Mouse (Mus musculus) heart, embryonic 11.5 days (tissue): ENCODE data around the gene Gm45713. TPM values are rescaled to one million over a fixed set of nuclear protein-coding genes. Genes with fewer than 3 reads are reported as not detected.
"Not testable (repeated sequence)": the region's sequence is repeated elsewhere in the genome, so short reads cannot be mapped to it uniquely, and the experiment has no call there.

Experiments
- ATAC-seq: fragments of 200-750 bp; cut with Nextera tagmentation; replicated peaks from 2 replicates; pipeline ENCODE4 v1.8.0; 2017; ENCODE audit warnings: moderate library complexity; ENCODE audit not compliant: insufficient number of reproducible peaks, low FRiP score, low TSS enrichment
- H3K27ac ChIP-seq: fragments of 300-500 bp; sonication (generic); 2 replicates; pipeline ENCODE4 v1.5.1; 2014; ENCODE audit warnings: mild to moderate bottlenecking, low read depth, low read length
- H3K27me3 ChIP-seq: fragments of 300-500 bp; sonication (generic); 2 replicates; pipeline ENCODE4 v1.6.1; 2014; ENCODE audit warnings: mild to moderate bottlenecking, low read length, mixed read lengths; ENCODE audit not compliant: control insufficient read depth, insufficient read depth
- H3K36me3 ChIP-seq: fragments of 300-500 bp; sonication (generic); 2 replicates; pipeline ENCODE4 v1.6.1; 2014; ENCODE audit warnings: mild to moderate bottlenecking, low read length, moderate library complexity, mixed read lengths; ENCODE audit not compliant: control insufficient read depth, insufficient read depth
- H3K4me1 ChIP-seq: fragments of 300-500 bp; sonication (generic); 2 replicates; pipeline ENCODE4 v1.6.1; 2014; ENCODE audit warnings: low read length; ENCODE audit not compliant: control insufficient read depth, insufficient read depth
- H3K4me2 ChIP-seq: fragments of 300-500 bp; sonication (generic); 2 replicates; pipeline ENCODE4 v1.6.1; 2014; ENCODE audit warnings: mild to moderate bottlenecking, moderate library complexity
- H3K4me3 ChIP-seq: fragments of 300-500 bp; sonication (generic); 2 replicates; pipeline ENCODE4 v1.5.1; 2014; ENCODE audit warnings: low read depth, low read length
- H3K9ac ChIP-seq: fragments of 300-500 bp; sonication (generic); 2 replicates; pipeline ENCODE4 v1.6.1; 2014; ENCODE audit warnings: mild to moderate bottlenecking, low read depth, low read length, moderate library complexity
- H3K9me3 ChIP-seq: fragments of 300-500 bp; sonication (generic); replicated peaks from 2 replicates; pipeline ENCODE4 v1.6.1; 2016; ENCODE audit warnings: low read length; ENCODE audit not compliant: control insufficient read depth
- WGBS: fragments of 180-500 bp; shearing (Covaris S2); extraction: QIAGEN DNeasy Blood & Tissue Kit; methylation state at CpG from one replicate; pipeline ENCODE4 v1.1.7; 2014; ENCODE audit not compliant: insufficient replicate concordance; 5-methylcytosine and 5-hydroxymethylcytosine counted together
- polyA plus RNA-seq: library from polyadenylated mRNA; unstranded; fragments of >200 nt; fragmentation: Nextera tagmentation; extraction: Ambion mirVana; gene quantifications from 2 replicates; pipeline ENCODE4 v1.2.1, GENCODE M21; 2014

Gene Gm45713
- polyA plus RNA-seq, 1 experiment from 2014 or later: 0.21 TPM

DNA sequence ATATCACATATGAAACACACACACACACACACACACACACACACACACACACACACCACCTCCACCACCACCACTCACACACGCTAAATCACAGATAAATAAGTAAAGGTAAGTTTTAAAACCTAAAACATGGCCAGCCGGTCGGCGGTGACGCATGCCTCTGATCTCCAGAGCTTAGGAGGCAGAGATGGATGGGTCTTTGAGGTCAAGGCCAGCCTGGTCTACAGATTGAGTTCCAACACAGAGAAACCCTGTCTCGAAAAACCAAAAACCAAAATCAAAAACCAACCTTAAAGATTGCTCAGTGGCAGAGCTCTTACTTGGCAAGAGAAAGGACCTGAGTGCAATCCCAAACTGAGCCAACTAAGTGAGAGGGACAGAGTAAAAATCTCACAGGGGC, 36.0 kb downstream of the Gm45713 start:
- Histone ChIP-seq H3K4me2 (no peak overlapping the region), H3K36me3 (no peaks in the 10 kb centered on the region), H3K4me3 (no peak overlapping the region), H3K9ac (no peak overlapping the region), H3K9me3 (no peaks in the 10 kb centered on the region), H3K27me3 (no peaks in the 10 kb centered on the region), H3K27ac (no peak overlapping the region), H3K4me1 (peaks cover 10% of the 10 kb centered on the region)
- ATAC-seq: no peak
- 82% methylated on average over 6 of the region's 6 CpGs for WGBS

DNA sequence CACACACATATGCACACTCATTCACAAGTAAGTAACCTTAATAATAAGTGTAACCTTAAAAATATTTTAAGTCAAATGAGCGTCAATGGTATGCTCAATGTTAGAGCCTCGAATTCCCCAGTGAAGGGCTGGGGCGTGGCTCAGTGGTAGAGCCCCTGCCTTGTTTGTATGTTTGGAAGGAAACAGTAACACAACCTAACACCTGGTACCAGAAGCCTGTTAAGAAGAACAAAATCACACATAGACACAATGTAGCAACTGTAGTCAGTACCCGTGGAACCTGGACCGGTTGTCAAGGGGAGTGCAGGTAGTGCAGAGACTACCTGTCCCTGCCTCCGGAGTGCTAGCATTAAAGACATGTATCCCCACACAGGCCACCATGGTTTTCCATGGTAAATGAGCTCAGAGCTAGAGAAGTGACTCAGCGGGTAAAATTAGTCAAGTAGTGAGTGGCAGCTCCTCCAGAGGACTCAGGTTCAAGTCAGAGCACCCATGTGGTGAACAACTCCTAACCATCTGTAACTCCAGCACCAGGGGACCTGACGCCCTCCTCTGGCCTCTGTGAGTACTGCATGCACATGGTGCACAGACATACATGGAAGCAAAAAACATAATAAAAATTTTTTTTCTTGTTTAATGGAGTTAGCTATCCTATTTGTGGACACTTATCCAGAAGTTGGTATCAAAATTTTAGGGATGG, 37.3 kb downstream of the Gm45713 start:
- H3K27me3 ChIP-seq: no peaks in the 10 kb centered on the region
- no peak overlapping the region for H3K27ac ChIP-seq
- no peak for ATAC-seq
- H3K4me3 ChIP-seq: no peak overlapping the region
- no peaks in the 10 kb centered on the region for H3K36me3 ChIP-seq
- H3K9me3 ChIP-seq: no peaks in the 10 kb centered on the region
- no peak overlapping the region for H3K9ac ChIP-seq
- H3K4me2 ChIP-seq: no peak overlapping the region
- 86% methylated on average over 8 of the region's 8 CpGs for WGBS
- H3K4me1 ChIP-seq: peaks cover 3% of the 10 kb centered on the region; the same call in 1 of the 2 replicates

GRCm38 (mm10) chr7:45097479-45097878, 38.6 kb downstream of the Gm45713 start:
- Histone ChIP-seq H3K36me3 (no peaks in the 10 kb centered on the region), H3K27ac (no peak overlapping the region), H3K4me1 (peaks cover 5% of the 10 kb centered on the region; the same call in 1 of the 2 replicates), H3K9ac (no peak overlapping the region), H3K4me2 (no peak overlapping the region), H3K9me3 (no peaks in the 10 kb centered on the region), H3K27me3 (no peaks in the 10 kb centered on the region), H3K4me3 (no peak overlapping the region)
- WGBS: 47% methylated on average over 6 of the region's 6 CpGs
- no peak for ATAC-seq

DNA sequence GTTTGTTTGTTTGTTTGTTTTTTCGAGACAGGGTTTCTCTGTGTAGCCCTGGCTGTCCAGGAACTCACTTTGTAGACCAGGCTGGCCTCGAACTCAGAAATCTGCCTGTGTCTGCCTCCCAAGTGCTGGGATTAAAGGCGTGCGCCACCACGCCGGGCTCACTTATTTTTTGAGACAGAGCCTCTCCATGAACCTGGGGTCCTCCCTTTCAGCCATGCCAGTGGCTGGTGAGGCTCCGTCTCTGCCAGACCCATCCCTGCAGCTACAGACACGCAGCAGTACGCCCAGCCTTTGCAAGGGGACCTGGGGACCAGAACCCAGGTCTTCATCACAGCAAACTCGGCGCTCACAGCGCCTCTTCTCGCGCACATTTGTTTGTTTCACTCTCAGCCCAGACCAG, 40.1 kb downstream of the Gm45713 start:
- H3K36me3 ChIP-seq, H3K9me3 ChIP-seq, H3K9ac ChIP-seq, H3K27me3 ChIP-seq, H3K4me1 ChIP-seq, H3K4me3 ChIP-seq, H3K4me2 ChIP-seq, ATAC-seq, H3K27ac ChIP-seq: not testable (repeated sequence)
- WGBS: 89% methylated on average over 14 of the region's 14 CpGs

- no peak for ATAC-seq
- H3K36me3 ChIP-seq: no peaks in the 10 kb centered on the region
- no peak overlapping the region for H3K27ac ChIP-seq
- H3K4me1 ChIP-seq: peaks cover 11% of the 10 kb centered on the region; the same call in 1 of the 2 replicates
- H3K4me3 ChIP-seq: no peak overlapping the region
- no peaks in the 10 kb centered on the region for H3K9me3 ChIP-seq
- H3K9ac ChIP-seq: no peak overlapping the region
- H3K4me2 ChIP-seq: no peak overlapping the region
- no peaks in the 10 kb centered on the region for H3K27me3 ChIP-seq
- 70% methylated on average over 6 of the region's 6 CpGs for WGBS
These were observed 40.7 kb downstream of the Gm45713 start for GRCm38 (mm10) chr7:45095367-45095766.

DNA sequence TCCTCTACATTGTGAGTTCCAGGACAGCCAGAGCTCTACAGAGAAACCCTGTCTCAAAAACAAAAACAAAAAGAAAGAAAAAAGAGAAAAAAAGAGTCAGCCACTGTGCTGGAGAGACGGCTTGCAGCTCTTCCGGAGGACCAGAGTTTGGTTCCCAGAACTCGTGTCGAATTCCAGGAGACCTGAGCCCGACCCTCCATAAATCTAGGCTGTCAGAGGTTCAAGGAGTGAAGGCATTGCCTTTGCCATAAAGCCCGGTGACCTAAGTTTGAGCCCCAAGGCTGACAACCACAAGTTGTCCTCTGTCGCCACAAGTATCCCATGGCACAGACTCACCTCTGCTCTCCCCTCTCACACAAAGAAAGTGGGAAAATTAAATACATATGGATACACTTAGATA, 41.9 kb downstream of the Gm45713 start:
- Histone ChIP-seq H3K9me3 (no peaks in the 10 kb centered on the region), H3K27ac (no peak overlapping the region), H3K36me3 (no peaks in the 10 kb centered on the region; the same call in 1 of the 2 replicates), H3K27me3 (no peaks in the 10 kb centered on the region), H3K9ac (no peak overlapping the region), H3K4me1 (peaks cover 12% of the 10 kb centered on the region; the same call in 1 of the 2 replicates), H3K4me2 (no peak overlapping the region), H3K4me3 (no peak overlapping the region)
- ATAC-seq: no peak
- 56% methylated on average over 7 of the region's 7 CpGs for WGBS

DNA sequence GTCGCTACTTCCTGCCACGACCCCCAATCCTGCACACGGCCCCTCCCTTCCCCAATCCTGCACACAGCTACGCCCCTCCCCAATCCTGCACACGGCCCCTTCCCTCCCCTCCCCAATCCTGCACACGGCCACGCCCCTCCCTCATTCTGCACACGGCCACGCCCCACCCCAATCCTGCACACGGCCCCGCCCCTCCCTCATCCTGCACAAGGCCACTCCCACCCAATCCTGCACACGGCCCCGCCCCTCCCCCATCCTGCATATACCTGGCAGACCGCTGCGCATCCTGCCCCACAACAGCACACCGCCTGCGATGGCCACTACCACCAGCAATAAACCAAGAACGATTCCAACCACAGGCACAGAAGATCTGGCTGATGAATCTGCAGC, 42.5 kb downstream of the Gm45713 start:
- Histone ChIP-seq H3K9me3 (no peaks in the 10 kb centered on the region), H3K27me3 (no peaks in the 10 kb centered on the region), H3K4me2 (no peak overlapping the region), H3K4me3 (no peak overlapping the region), H3K9ac (no peak overlapping the region), H3K4me1 (peaks cover 12% of the 10 kb centered on the region; the same call in 1 of the 2 replicates), H3K27ac (0 out of 2 replicates have a peak overlapping the region, but pooled peaks have one; percentile 35), H3K36me3 (peaks cover 4% of the 10 kb centered on the region)
- WGBS: 35% methylated on average over 18 of the region's 18 CpGs
- no peak for ATAC-seq

DNA sequence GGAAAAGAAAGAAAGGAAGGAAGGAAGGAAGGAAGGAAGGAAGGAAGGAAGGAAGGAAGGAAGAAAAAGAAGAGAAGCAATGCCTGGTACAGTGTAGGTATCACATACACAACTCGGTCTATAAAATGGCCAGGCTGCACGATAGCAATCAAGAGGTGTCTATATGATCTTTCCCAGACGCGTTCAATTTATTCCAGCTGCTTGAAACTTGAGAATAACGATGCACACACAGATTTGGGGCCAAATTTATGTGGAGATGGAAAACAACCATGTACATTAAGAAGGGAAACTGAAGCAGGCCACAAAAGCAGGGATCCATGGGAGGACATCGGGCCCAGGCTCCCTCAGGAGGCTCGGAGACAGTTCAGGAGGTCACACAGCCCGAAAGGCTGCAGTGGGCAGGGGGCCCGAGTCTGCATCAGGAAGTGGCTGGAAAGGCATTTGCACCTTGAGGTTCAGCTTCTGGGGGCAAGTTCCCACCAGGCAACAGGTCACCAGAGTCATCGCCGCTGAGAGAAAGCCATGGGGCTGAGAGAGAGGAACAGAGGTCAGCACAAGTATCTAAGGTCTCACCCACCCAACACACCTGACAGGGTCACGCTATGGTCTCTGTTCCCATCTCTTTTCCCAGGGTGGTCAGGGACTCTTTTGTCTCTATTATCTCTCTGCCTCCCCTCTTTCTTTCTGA, 43.1 kb downstream of the Gm45713 start:
- H3K4me1 ChIP-seq: peaks cover 12% of the 10 kb centered on the region; the same call in 1 of the 2 replicates
- H3K36me3 ChIP-seq: peaks cover 9% of the 10 kb centered on the region
- no peak for ATAC-seq
- H3K9ac ChIP-seq: no peak overlapping the region
- H3K27me3 ChIP-seq: no peaks in the 10 kb centered on the region
- peak overlapping the region; percentile 22; the same call in 1 of the 2 replicates for H3K4me2 ChIP-seq
- H3K9me3 ChIP-seq: no peaks in the 10 kb centered on the region
- no peak overlapping the region for H3K4me3 ChIP-seq
- WGBS: 62% methylated on average over 12 of the region's 12 CpGs
- peak overlapping the region; percentile 35 for H3K27ac ChIP-seq
